Mouse (Mus musculus) liver (tissue): ENCODE measurements around the gene Urgcp.
A peak's percentile ranks its signal among the peaks of the same experiment; 100 is the strongest.

Experiments
- DNase-seq: peaks from one replicate; pipeline ENCODE4 v3.0.0-alpha.2; 2020; ENCODE audit warnings: mixed read lengths

The Urgcp gene

DNA sequence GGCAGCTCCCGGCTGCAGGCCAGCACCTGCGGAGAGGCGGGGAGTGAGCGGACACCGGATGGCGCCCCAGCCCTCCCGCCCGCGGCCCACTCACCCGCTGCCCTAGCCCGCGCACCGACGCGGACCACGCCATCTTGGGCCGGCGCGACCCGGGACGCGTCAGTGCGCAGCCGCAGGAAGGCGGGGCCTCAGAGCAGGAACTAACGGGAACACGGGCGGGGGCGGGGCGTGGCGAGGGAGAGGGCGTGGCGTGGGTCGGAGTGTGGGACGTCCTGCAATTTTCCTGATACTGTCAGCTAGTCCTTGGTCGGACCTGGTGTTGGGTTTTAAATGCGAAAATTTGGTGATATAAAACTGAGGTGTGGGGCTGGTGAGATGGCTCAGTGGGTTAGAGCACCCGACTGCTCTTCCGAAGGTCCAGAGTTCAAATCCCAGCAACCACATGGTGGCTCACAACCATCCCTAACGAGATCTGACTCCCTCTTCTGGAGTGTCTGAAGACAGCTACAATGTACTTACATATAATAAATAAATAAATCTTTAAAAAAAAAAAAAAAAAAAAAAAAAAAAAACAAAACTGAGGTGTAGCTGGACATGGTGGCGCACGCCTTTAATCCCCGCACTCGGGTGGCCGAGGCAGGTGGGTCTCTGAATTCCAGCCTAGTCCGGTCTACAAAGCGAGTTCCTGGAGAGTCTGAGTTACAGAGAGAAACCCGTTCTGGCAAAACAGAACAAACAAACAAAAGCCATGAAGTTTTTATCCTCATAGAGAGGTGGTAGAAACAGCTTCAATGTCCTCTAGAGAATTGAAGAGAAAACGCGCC lies 54.4 kb downstream of the Urgcp start:
- DNase-seq = peak; percentile 98

DNA sequence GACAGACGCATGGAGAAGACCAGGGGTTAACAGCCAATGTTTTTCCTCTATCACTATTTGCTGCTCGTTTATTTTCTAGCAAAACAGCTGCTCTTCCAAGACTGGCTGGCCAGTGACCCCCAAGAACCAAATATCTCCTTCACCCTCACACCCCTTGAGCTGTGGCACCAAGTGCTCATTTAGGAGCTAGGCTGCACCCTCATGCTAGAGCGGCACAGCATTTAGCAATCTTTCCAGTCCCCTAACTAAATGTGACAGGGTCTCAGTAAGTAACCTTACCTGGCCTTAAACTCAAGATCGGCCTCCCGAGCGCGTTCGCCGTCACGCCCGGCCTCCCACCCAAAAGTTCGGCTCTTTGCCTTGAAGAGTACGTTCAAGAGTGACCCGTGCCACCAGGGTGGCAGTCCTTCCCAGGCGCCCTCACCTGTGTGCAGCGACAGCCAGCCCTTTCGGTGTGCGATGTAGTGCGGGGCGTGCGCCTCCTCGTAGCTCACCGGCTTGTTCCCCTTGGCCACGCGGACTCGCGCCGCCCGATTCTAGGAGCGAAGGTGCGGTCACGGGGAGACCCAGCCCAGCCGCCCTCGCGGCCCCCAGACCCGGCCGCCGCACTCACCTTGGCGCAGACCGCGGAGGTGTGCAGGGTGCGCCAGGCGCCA lies 55.2 kb downstream of the Urgcp start:
- DNase-seq = peak; percentile 63

DNA sequence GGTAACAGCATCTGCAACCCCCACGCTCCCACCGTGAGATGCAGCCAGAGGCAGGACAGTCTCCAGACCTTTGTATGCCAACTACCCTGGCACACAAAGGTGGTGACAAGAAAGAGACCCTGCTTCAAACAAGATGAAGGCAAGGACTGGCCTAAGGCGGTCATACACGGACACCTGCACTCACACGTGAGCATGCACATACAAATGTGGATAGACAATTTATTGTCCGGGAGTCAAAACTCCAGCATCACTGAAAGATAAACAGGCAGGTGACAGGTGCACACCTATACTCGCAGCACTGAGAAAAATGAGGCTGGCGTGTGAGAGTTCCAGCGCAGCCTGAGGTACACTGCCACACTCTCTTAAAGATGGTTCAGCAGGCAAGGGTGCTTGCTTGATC lies 56.2 kb downstream of the Urgcp start:
- DNase-seq = no peak

DNA sequence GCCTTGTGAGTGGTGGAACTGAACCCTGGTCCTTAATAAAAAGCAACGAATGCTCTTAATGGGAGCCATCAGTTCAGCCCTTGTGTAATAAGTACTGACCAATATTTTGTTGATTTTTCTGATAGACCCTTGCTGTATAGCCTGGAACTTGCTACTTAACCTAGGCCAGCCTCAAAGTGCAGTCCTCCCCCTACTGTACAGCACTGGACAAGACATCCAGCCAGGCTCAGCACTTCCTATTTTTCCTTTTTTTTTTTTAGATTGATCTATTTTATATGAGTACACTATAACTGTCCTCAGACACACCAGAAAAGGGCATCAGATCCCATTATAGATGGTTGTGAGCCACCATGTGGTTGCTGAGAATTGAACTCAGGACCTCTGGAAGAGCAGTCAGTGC lies 58.8 kb downstream of the Urgcp start:
- no peak for DNase-seq

DNA sequence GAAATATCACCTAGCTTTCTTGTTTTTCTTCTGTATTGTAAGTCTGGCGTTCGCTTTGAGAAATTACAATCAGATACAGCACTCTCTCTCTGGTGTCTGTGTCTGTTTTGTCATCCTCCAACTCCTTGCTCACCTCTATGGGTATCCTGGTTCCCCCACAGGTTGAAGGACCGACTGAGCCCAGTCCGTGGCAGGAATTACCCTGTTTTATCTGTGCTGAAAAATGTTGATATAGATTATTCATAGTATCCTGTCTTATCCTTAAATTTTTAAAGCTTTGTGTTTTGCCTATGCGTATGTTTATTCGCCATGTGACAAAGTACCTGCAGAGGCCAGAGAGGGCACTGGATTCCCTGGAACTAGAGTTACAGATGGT lies 59.2 kb downstream of the Urgcp start:
- DNase-seq = no peak

DNA sequence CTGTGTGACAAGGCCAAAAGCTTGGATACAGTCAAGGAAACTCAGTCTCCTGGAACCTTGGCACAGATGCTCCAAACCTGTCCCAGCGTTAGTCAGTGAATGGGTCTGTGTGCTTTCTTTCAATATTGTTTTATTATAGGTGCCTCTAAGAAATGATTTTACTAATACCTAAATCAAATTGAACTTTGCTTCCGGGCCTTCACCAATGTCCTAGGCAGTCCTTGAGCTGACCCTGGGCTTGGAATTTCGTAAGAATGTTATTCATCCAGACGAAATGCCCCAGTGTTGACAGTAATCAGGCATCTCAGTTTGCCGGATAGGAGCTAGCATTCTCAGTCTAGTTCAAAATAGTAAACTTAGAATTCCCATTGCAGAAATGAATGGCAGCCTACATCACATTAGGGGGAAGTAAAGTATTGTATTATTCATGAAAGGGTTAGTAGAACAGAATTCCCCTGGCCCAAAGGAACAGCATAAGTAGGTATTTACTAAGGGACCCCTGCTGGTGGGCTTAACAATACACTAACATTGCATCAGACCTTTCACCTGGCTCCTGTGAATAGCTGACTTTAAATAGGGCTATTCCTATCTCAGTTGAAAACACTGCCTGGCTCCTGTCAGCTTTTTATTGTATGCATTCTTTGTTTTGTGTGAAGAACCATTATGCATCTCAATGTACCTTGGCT lies 59.8 kb downstream of the Urgcp start:
- DNase-seq = no peak

DNA sequence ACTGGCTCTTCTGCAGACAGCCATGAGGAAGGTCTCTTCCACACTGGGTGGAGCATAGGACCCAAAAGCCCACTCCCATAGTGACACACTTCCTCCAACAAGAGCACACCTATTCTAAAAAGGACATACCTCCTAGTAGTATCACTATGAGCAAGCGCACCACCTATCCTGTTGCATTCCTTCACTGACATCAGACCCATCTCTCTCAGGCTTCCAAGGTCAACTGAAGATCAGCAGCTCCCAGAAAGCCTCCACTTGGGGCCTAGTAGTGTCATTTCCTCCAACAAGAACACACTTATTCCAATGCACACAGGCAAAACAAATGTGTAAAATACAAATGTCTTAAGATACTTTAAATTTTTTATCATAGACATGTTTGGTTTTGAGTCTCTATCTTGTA lies 60.4 kb downstream of the Urgcp start:
- no peak for DNase-seq

DNA sequence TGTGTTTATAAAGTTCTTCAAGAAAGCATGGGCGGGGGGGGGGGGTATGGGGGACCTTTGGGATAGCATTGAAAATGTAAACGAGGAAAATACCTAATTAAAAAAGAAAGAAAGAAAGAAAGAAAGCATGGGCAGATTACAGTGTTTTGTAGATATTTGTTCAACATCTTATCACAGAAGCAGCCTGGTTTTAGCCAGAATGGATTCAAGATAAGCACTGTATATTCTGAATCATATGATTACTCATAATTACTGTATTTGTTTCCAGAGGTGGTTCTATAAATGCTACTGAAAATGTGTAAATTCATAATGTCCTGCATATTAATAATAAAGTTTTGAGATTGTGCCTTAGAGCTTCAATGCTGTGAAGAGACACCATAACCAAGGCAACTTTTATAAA lies 60.9 kb downstream of the Urgcp start:
- no peak for DNase-seq

DNA sequence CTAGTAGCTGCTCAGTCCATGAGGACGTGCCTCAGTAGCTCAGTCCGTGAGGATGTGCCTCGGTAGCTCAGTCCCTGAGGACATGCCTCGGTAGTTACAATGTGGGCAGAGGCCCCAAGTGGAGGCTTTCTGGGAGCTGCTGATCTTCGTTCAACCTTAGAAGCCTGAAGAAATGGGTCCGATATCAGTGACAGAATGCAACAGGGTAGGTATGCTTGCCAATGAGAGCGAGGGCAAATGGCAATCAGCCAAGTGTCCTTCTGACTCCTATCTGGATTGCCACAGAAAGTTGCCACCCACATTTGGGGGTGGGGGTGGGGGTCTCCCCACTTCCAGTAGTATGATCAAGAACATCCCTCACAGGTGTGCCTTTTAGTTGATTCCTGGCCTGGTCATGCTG lies 61.4 kb downstream of the Urgcp start:
- DNase-seq = no peak

DNA sequence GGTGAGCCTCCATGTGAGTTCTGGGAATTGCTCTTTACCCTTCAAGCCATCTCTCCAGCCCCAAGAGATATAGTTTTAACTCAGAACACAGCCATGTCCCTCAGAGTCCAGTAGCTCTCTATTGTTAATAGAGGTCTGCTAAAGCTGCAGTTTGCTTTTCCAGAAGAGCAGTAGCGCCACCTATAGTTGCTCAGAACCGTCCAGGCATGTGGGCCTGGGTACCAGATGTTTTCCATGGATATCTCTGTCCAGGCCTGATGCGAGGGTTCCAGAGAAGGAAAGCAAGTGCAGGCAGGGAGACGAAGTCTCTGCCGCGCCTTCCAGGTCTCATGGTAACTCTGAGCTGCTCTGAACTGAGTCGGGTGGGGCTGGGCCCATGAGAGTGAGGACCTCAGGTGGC lies 70.4 kb downstream of the Urgcp start:
- no peak for DNase-seq

DNA sequence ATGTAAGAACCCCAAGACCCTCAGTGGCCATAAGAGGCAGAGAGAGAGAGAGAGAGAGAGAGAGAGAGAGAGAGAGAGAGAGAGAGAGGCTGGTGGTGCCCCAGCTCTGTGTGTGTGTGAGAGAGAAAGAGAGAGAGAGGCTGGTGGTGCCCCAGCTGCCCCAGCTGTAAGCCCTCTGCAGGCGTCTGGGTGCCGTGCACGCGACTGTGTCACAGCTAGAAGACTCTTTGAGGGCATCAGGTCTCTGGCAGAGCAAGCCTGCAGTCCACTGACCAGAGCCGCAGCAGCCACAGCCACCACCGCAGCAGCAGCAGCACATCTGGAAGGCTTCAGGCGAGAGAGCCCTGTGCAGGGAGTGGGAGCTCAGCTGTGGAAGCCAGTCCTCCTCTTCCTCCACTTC lies 77.9 kb downstream of the Urgcp start:
- DNase-seq = no peak

DNA sequence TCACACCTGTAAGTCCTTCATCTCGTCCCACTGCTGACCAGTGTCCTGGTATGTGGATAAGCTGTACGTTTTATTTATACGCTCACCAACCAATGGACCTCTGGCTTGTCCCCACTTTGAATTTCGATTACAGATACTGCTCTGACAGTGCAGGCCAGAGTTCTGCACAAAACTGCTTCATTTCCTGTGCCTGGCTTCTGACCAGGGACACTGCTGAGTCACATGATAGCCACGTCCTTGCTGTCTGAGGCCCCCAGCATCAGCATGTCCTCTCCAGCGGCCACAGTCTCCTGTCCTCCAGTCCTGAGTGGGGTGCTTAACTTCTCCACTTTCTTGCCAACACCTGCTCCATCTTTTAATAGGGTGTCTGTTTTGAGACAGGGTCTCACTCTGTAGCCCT lies 79.6 kb downstream of the Urgcp start:
- DNase-seq = no peak
